Mouse (Mus musculus): ENCODE measurements at regions not wholly inside any gene's neighbourhood (a gene's known extent, or its start where the extent isn't known, plus 50 kb on each side); places are given as distances from the start of the nearest gene placed in this dataset.

GRCm38 (mm10) chr4:142880323-142880759 lies 332.5 kb downstream of the Prdm2 start:
- peak; percentile 67 for DNase-seq
- intact Hi-C loops (cut with DNase I; ENCODE audit: low total_unique reads), result loop anchor here (5.0 kb wide), 1 partner anchor 263 kb away; no protein-coding TSS in a partner anchor

- intact Hi-C loops (cut with DNase I; ENCODE audit: low total_unique reads), result no loop called here
- DNase-seq, result no peak
Measured at GRCm38 (mm10) chr4:142876151-142876550, 336.6 kb downstream of the Prdm2 start.

- intact Hi-C loops (cut with DNase I; ENCODE audit: low total_unique reads), result no loop called here
- DNase-seq, result no peak
Measured at GRCm38 (mm10) chr4:142875105-142875504, 337.7 kb downstream of the Prdm2 start.

GRCm38 (mm10) chr4:142866341-142866740 lies 346.5 kb downstream of the Prdm2 start:
- intact Hi-C loops (cut with DNase I; ENCODE audit: low total_unique reads), result no loop called here

GRCm38 (mm10) chr4:142865593-142865992 lies 347.2 kb downstream of the Prdm2 start:
- intact Hi-C loops (cut with DNase I; ENCODE audit: low total_unique reads), result no loop called here
- DNase-seq, result no peak

More at GRCm38 (mm10) chr4:142866341-142866740, 346.5 kb downstream of the Prdm2 start:
- DNase-seq, result no peak

- intact Hi-C loops (cut with DNase I; ENCODE audit: low total_unique reads), result no loop called here
- peak; percentile 30 for DNase-seq
Measured at GRCm38 (mm10) chr4:142863939-142864338, 348.9 kb downstream of the Prdm2 start.

- DNase-seq, result no peak
- intact Hi-C loops (cut with DNase I; ENCODE audit: low total_unique reads), result no loop called here
Measured at GRCm38 (mm10) chr4:142860441-142860840, 352.4 kb downstream of the Prdm2 start.

- DNase-seq, result peak; percentile 23
- intact Hi-C loops (cut with DNase I; ENCODE audit: low total_unique reads), result no loop called here
Measured at GRCm38 (mm10) chr4:142856626-142857025, 356.2 kb downstream of the Prdm2 start.

- intact Hi-C loops (cut with DNase I; ENCODE audit: low total_unique reads), result no loop called here
- DNase-seq, result no peak
Measured at GRCm38 (mm10) chr4:142855635-142856034, 357.2 kb downstream of the Prdm2 start.

- no peak for DNase-seq
- intact Hi-C loops (cut with DNase I; ENCODE audit: low total_unique reads), result no loop called here
Measured at GRCm38 (mm10) chr4:142853924-142854323, 358.9 kb downstream of the Prdm2 start.

GRCm38 (mm10) chr4:142845066-142845696 lies 367.6 kb downstream of the Prdm2 start:
- DNase-seq, result no peak
- intact Hi-C loops (cut with DNase I; ENCODE audit: low total_unique reads), result no loop called here

- intact Hi-C loops (cut with DNase I; ENCODE audit: low total_unique reads), result no loop called here
- no peak for DNase-seq
Measured at GRCm38 (mm10) chr4:142839540-142839939, 373.3 kb downstream of the Prdm2 start.

- no peak for DNase-seq
- intact Hi-C loops (cut with DNase I; ENCODE audit: low total_unique reads), result no loop called here
Measured at GRCm38 (mm10) chr4:142838363-142838964, 374.3 kb downstream of the Prdm2 start.

GRCm38 (mm10) chr4:142837636-142838035 lies 375.2 kb downstream of the Prdm2 start:
- intact Hi-C loops (cut with DNase I; ENCODE audit: low total_unique reads), result no loop called here
- no peak for DNase-seq

- DNase-seq, result no peak
Measured at GRCm38 (mm10) chr4:142829711-142830110, 383.1 kb downstream of the Prdm2 start.

GRCm38 (mm10) chr4:142828969-142829368 lies 383.8 kb downstream of the Prdm2 start:
- intact Hi-C loops (cut with DNase I; ENCODE audit: low total_unique reads), result no loop called here

More at GRCm38 (mm10) chr4:142829711-142830110, 383.1 kb downstream of the Prdm2 start:
- intact Hi-C loops (cut with DNase I; ENCODE audit: low total_unique reads), result no loop called here

GRCm38 (mm10) chr4:142826250-142826893 lies 386.4 kb downstream of the Prdm2 start:
- no peak for DNase-seq
- intact Hi-C loops (cut with DNase I; ENCODE audit: low total_unique reads), result no loop called here

More at GRCm38 (mm10) chr4:142828969-142829368, 383.8 kb downstream of the Prdm2 start:
- no peak for DNase-seq

GRCm38 (mm10) chr4:142825786-142826185 lies 387.0 kb downstream of the Prdm2 start:
- DNase-seq, result no peak
- intact Hi-C loops (cut with DNase I; ENCODE audit: low total_unique reads), result no loop called here

- DNase-seq, result no peak
- intact Hi-C loops (cut with DNase I; ENCODE audit: low total_unique reads), result no loop called here
Measured at GRCm38 (mm10) chr4:142818440-142818839, 394.4 kb downstream of the Prdm2 start.

GRCm38 (mm10) chr4:142816986-142817385 lies 395.8 kb downstream of the Prdm2 start:
- DNase-seq, result no peak
- intact Hi-C loops (cut with DNase I; ENCODE audit: low total_unique reads), result no loop called here

- DNase-seq, result no peak
- intact Hi-C loops (cut with DNase I; ENCODE audit: low total_unique reads), result no loop called here
Measured at GRCm38 (mm10) chr4:142803819-142804218, 409.0 kb downstream of the Prdm2 start.

Measured in gastrocnemius, postnatal 14 days (tissue).